Mouse (Mus musculus) thymus, adult 2 months (tissue): ENCODE data around the gene Olfr168.

Experiments
- CTCF ChIP-seq: fragments of 200-500 bp; IDR thresholded peaks from 2 replicates; pipeline ENCODE4 v1.5.1; 2012; ENCODE audit warnings: mild to moderate bottlenecking, control low read depth, low read length, moderate library complexity, borderline replicate concordance; ENCODE audit not compliant: control insufficient read depth, poor library complexity, insufficient read depth; ENCODE audit errors: extremely low read depth
- POLR2A ChIP-seq: fragments of 200-500 bp; IDR thresholded peaks from 2 replicates; pipeline ENCODE4 v1.6.1; 2012; ENCODE audit warnings: mild to moderate bottlenecking, low read length, control low read depth, moderate library complexity; ENCODE audit not compliant: control insufficient read depth, poor library complexity, insufficient read depth; ENCODE audit errors: extremely low read depth

DNA sequence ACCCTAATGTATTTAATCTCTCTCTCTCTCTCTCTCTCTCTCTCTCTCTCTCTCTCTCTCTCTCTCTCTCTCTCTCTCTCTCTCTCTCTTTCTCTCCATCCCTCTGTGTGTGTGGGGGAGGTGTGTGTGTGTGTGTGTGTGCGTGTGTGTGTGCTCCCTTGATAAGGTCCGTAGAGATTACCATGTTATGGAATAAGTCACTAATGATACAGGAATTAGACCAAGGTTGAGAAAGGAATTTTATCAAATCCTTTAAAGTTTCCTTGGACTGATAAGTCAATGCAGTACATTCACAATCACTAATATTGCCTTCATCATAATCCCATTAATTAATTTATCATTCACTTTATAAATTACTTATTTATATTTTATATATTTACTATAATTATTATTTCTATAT, 13.2 kb downstream of the Olfr168 start, which contains the start of gene Olfr167:
- no peak for TF ChIP-seq POLR2A
- no peak for TF ChIP-seq CTCF
